Mouse (Mus musculus): ENCODE data around the gene Dnah2.
A peak's percentile ranks its signal among the peaks of the same experiment; 100 is the strongest.
"Not testable (repeated sequence)": the region's sequence is repeated elsewhere in the genome, so short reads cannot be mapped to it uniquely, and the experiment has no call there.

Gene Dnah2

DNA sequence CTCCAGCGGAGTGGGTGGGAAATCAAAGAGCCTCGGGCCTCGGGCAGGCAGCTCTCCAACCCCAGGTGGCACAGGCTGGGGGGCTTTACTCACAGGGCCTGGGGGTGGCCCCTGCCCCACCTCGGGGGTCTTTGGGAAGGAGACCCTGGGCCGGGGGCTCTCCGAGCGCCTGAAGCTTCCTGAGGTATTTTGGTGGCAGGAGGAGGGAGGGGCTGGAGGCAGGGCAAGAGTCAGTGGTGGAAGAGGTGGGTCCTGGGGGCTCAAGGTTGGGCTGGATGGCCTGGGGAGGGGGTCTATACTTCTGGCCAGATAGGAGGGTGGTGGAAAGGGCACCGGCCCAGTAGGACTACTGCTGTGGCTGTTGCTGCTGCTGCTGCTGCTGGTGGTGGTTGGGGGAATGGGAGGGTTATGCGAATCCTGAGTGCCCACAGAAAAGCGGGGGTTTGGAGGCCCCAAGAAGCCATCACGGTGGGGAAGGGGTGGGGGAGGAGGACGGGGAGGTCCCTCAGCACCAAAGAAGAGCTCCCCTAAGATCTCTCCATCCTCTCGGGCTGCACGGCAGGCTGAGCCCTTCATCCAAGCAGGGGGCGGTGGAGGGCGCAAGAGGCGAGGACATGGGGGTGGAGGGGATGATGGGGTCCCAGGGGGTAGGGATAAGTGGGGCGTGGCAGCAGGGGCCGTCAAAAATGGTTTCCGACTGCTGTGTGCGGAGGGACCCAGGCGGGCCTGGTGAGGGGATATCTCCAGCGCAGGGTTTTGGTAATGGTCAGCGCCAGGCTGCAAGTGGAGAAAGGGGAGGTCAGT, 143.3 kb downstream of the Dnah2 start:
- DNase-seq, result no peak

DNA sequence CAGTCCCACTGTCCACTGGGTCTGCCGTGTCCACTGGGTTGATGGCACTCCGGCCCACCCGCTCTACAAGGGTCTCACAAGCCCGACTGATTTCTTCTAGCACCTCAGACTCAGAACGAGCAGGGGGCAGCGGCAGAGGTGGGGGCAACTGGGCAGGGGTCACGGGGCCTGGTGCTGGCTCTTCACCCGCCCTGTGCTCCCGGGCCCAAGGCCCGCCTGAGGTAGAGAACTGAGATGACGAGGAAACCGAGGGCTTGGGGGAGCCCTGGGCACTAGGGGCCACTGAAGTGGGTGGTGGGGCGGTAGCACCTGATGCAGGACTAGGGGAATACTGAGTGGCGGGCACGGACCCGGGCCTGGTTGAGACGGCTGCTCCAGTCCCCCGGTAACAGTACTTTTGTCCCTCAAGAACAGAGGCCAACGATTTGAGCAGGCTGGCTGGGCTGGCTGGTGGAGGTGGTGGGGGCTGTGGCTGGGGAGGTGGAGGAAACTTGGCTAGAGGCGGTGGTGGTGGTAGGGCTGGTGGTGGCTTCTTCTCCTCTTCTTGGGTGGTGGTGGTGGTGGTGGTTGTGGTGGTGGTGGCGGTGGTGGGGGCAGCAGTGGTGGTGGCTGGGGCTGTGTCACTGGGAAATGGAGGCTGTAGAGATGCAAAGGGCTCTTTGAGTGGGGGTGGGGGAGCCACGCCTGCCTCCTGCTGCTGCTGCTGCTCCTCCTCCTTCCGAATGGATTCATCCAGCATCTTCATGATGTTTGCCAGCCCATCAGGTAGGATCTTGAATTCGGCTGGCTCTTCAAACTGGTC, 144.1 kb downstream of the Dnah2 start:
- DNase-seq, result no peak

DNA sequence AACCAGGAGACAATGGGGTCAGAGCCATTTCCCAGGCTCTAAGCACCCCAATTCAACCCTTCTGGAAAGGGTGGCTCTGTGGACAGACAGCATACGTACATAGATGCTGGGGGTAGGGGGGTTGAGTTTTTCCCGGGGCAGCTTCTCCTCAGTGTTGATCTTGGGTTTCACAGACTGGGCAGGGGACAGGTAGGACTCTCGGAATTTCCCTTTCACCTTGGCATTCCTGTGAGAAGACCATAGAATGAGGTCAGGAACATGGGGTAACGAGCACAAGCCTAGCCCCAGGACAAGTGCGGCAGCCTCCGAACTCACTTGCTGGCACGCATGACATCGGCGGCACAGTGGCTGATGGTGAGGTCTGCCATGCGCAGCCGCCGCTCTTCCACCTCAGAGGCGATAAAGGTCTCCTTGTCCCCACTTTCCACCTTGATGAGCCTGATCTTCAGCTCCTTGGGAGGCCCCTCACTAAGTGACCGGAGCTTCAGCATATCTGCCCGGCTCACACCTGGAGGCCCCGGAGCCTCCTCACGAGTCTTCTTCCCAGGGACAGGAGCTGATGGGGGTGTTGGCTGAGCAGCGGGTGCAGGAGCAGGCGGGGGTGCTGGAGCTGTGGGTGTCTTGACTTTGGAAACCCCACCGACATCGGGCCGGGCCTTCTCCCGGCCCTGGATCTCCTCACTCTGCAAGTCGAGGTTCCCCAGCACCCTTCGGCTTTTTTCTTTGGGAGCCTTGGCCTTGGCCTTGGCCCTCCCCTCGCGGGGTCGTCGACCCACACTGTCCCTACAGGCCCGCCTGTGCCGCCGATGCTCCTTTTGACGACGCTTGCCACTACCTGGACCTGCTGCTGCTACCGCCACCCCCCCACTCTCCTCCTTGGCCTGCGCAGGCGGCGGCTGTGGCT, 145.0 kb downstream of the Dnah2 start:
- no peak for DNase-seq

DNA sequence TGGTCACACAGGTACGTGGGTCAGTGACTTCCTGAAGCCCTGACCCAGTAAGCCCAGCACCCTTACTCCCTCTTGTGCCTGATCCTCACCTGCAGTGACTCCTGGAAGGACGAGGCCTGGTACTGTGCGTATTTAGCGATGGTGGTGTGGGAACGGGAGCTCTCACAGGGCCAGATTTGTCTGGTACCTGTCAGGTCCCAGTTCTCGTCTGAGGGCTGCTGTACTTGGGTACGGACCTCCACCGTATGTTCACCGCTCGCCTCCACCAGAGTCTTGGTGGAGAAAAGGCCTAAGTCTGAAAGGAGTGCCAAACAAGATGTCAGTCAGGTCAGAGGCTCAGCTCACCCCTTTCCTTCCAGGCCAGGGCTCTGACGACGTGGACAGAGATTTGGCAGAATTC, 146.9 kb downstream of the Dnah2 start:
- no peak for DNase-seq

DNA sequence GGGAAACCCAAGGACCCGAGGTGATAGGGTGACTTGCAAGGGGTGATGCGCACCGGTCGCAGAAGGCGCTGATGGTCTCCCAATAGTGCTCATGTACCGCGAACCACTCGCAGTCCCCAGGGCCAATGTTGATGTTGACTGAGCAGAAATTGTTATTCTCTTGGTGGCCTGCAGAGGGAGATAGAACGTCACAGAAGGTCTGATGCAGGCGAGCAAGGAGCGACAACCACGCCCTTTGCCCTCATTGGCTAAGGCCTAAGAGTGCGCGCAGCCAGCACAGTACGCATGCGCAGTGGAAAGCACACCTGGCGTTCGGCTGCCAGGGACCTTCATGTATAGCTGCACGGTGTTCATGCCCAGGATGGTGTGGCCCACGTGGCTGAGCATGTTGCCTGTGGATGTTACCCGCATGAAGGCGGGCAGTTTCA, 147.7 kb downstream of the Dnah2 start:
- DNase-seq, result peak; percentile 93

GRCm38 (mm10) chr11:69400083-69400850, 148.6 kb downstream of the Dnah2 start:
- no peak for DNase-seq

DNA sequence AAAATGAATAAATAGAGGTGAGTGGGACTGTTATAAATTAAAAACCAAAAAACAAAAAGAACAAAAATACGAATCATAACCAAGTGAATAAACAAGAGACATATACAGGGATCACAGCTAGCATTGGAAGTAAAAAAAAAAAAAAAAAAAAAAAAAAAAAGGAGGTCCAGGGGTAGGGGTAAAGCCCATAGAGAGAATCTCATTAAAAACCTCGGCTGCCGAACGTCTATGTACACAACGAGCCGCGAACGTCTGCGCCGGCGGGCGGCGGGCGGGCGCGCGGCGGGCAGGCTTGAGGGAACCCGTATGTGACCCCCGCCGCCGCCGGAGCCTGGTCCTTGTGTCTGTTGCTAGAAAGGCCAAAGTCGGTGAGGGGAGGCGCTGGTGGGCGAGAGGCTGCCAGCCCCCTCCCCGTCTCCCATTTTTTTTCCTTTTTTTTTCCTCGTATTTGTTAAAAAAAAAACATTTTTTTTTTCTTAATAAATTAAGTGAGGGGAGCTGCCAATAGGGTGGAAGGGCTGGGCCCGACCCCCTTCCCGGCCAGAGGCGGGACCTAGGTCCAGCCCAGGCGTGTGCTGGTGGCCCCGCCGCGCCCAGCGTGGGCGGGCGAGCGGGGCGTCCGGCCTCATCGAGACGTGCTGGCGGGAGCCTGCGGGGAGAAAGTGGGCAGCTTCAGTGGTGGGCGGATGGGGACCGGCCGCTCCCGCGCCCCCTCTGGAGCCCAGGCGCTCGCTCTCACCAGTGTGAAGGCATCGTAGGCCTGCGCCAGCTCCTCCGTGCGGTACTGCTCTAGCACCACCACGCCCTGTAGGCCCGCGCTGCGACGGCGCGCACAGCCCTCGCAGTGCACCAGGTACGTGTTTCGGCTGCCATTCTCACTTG, 149.5 kb downstream of the Dnah2 start:
- no peak for DNase-seq

- no peak for DNase-seq
Observed at GRCm38 (mm10) chr11:69398486-69399200, 150.3 kb downstream of the Dnah2 start.

DNA sequence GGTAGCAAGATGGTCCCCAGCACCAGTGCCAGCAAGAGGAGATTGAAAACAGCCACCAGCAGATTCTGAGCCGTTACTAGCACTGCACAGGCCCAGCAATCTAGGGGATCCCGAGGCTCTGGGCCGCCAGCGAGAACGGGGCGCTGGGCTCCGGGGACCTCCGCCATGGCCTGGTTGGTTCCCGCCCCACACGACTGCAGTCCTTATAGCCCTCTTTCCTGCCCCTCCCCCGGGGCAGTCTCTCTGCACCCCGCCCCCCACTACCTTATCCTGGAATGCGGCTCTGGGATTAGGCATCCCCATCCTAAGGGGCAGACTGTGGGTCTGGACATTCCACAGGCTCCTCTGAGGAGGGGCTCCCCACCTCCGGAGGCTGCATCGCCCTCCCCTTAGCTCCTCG, 150.9 kb downstream of the Dnah2 start, which contains the start of gene Tmem88:
Gene Tmem88 (minus strand): TSS at position 176 of the 400 bp plus-strand sequence.
- no peak for DNase-seq

GRCm38 (mm10) chr11:69397581-69398057, 151.3 kb downstream of the Dnah2 start:
- DNase-seq, result no peak

GRCm38 (mm10) chr11:69396772-69397171, 152.1 kb downstream of the Dnah2 start:
- no peak for DNase-seq

GRCm38 (mm10) chr11:69395634-69396373, 153.1 kb downstream of the Dnah2 start:
- peak; percentile 99 for DNase-seq

GRCm38 (mm10) chr11:69395235-69395633, 153.7 kb downstream of the Dnah2 start, which contains the start of the genes Naa38 and Cyb5d1:
TSS of gene Naa38 (plus strand) at chr11:69395487.
TSS of gene Cyb5d1 (minus strand) at chr11:69395631.
- peak; percentile 93 for DNase-seq

DNA sequence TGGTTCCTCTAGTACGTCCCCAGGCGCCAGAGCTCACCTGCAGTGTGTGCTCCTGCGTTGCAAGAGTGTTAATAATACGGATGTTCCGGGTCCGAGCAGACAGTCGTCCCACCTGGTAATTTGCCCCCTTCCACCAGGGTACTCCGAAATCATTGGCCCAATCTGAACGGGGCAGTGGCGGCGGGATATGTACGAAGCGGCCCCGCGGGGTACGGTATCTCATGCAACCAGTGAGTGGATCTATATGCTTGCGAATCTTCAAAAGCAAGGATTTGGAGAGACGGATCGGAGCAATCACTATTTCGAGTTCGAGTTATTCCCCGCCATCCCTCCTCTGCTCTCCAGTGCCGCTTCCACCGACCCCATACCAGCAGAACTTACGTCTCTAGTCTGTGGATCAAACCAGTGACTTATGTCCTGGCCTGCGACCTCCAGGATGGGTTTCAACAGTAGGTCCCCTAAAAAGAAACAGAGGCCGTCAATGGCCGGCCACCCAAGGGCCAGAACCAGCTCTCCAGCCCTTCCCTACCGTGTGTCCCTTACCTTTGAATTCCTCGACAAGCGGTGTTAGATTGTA, 154.2 kb downstream of the Dnah2 start:
- not testable (repeated sequence) for DNase-seq

- DNase-seq, result no peak
Observed at GRCm38 (mm10) chr11:69390400-69391034, 158.4 kb downstream of the Dnah2 start.

DNA sequence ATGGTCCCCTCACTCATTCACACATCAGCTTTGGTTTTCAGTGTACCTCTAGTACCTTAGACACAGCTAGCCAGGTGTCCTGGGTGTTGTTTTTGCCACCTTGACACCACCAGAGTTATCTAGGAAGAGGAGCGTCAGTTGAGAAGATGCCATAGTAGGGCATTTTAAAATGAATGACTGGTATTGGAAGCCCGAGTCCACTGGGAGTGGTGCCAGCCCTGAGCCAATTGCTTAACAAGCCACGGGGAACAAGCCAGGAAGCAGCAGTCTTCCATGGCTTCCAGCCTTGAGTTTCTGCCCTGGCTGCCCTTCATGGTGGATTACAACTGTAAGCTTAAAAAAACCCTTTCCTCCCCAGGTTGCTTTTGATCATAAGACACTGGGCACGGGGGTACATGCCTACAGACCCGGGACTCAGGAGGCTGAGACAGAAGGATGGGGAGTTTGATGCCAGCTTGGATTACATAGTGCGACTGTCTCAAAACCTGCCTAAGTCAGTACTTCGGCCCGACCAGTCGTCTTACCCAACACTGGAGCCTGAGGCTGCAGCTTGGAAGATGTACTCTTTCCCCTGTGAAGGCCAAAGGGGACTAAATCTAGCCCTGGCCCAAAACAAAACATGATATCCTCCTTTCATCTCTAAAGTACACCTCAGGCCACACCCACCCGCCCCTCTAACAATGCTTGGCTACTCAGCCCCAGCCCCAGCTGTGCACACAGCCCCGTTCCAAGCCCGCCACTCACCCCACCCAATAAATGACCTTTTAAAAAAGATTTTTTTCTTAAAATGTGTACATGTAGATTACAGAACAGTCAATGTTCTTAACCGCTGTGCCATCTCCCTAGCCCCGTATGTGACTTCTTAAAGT, 159.1 kb downstream of the Dnah2 start:
- DNase-seq, result no peak

GRCm38 (mm10) chr11:69388680-69389079, 160.2 kb downstream of the Dnah2 start:
- no peak for DNase-seq
